Mouse (Mus musculus): ENCODE results near the gene Gm16440.
"Not testable (repeated sequence)": the region's sequence is repeated elsewhere in the genome, so short reads cannot be mapped to it uniquely, and the experiment has no call there.

The Gm16440 gene

DNA sequence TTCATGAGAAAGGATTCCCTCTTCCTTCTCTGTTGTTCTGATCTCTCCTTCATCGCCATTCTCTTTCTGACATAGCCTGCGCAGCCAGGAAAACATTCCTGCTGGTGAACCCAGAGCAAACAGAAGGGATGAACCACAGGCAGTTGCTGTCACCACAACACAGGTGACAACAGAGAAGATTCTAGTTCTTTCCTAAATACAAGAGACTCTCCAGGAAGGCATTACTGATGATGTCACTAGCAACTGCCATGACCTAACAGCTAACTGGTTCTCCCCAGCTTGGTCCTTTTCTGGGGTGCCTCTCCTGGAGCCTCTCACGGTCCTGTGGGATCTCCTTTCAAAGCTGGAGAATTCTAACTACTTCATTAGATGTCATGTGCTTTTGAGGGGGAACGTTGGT is at the start of gene Gm16440:
Gm16440 (minus strand) TSS at position 101 of the 400 bp plus-strand sequence.
- DNase-seq (ENCODE audit: low read depth) = not testable (repeated sequence)

DNA sequence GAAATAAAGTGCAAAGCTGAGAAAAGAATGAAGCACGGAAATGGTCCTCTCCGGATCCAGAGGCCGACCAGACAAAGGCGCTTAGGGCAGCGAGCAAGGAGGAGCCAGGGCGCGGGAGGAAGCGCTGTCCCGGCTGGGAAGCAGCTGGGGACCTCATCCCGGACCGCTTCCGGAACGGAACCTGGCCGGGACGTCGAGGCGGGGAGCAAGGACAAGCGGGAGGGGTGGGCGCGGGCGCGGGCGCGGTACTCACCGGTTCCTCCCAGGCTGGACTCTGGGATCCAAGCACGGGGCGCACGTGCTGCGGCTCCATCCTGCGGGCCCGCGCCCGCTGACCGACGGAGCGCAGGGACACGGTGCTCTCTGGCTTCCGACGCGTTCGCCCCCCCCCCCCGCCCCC is 36.6 kb upstream of the Gm16440 start:
- not testable (repeated sequence) for DNase-seq (ENCODE audit: low read depth)

DNA sequence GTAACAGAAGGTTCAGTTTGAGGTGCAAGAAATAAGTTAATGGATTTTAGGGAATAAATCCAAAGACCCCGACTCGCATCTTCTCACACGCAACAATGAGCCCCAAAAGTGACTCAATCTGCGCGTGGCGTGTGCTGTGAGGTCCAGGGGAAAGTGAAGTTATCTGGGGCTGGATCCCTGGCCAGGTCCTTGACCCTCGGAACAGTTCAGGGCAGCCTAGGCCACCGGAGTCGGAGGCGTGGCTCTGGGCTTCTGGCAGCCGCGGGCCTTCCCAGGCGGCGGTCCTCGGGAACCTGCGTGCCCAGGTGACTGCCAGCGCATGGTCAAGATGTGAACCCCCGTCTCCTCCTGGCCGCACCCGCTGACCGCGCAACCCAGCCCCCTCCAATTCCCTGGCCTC is 36.2 kb upstream of the Gm16440 start:
- DNase-seq (ENCODE audit: low read depth) = not testable (repeated sequence)

DNA sequence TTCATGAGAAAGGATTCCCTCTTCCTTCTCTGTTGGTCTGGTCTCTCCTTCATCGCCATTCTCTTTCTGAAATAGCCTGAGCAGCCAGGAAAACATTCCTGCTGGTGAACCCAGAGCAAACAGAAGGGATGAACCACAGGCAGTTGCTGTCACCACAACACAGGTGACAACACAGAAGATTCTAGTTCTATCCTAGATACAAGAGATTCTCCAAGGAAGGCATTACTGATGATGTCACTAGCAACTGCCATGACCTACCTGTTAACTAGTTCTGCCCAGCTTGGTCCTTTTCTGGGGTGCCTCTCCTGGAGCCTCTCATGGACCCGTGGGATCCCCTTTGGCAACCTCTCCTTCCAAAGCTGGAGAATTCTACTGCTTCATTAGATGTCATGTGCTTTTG is 22.3 kb upstream of the Gm16440 start, which contains the start of gene Gm3591:
Gm3591 (minus strand) TSS at position 101 of the 400 bp plus-strand sequence.
- not testable (repeated sequence) for DNase-seq (ENCODE audit: low read depth)

DNA sequence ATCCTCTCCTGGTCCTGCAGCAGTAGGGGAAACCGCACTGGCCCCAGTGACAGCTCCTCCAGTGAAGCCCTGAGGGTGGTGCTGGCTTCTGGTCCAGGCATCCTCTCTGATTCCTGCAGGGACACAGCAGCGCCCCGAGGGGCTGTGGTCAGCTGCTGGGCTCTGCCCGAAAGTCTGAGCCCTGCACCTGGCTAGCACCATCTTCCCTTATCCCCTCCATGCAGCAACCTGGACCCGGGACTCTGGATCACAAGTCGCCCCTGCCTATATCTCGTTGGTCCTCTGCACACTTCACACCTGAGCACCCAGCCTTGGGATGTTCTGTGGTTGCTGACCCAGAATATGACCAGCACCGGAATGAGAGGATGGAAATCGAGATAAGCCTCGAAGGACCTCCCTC is 46.5 kb downstream of the Gm16440 start, which contains the start of gene Gm3618:
Gm3618 (minus strand) TSS at position 101 of the 400 bp plus-strand sequence.
- DNase-seq (ENCODE audit: low read depth) = not testable (repeated sequence)
